Mouse (Mus musculus): ENCODE measurements around the gene Inpp4a. TPM values are rescaled to one million over a fixed set of nuclear protein-coding genes. Genes with fewer than 3 reads are reported as not detected.

The Inpp4a gene
- 100 to 1,000 TPM; 170 to 584 (median 327) TPM for total RNA-seq (2018; cell fraction: chromatin; rRNA removed)
- 10 to 100 TPM; 28.2 to 79.3 (median 60.4) TPM for total RNA-seq (2018; cell fraction: cytosol; rRNA removed)
- total RNA-seq (2018; cell fraction: nucleus; rRNA removed): 100 to 1,000 TPM in 24 of 26 experiments, 10 to 100 TPM in 2; 95.2 to 376 (median 172) TPM
- 13.9 to 36.0 TPM (median 22.9 TPM) in 3 replicates for polyA plus RNA-seq (2018)

DNA sequence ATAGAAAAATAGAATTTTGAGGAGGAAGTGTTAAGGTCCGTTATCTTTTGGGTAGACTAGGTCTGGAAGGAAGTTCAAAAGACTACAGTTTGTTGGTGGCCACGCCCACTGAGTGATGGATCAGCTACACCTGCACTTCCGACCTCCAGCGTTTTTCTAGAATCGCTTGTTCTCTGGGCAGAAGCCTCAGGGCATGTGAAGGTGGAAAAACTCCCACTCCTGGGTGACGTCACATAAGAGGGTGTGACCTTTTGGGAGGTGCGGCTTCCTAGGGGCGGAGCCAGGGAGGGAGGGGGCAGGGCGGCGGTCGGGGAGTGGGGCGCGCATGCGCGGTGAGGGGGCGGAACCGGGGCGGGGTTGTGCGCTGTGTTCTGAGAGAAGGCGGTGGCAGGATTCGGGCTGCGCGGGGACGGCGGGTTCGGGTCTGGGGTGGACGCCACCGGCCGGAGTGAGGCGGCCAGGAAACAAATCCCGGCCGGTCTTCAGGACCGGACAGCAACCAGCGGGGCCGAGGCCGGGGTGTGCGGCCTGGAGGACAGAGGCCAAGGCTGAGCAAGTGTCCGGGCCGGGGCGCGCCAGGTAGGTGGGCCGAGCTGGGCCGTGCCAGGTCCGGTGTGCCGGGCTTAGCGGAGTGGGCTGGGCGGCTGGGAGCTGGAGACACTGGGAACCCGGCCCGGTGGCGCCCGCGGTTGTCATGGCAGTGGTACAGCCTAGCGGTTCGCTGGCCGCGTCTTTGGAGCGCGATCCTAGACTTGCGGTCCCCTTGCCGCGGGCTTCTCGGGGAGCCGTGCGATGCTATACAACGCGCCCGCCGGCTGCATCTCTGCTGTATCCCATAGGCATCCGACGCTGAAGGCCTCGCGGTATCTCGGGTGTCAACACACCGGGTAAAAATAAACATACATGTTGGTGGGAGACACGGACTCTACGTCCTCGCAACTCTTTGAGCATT, at the start of gene Inpp4a:
Inpp4a (plus strand) TSS at position 326 of the 952 bp plus-strand sequence.
- H3K36me3 ChIP-seq (ENCODE audit: inconsistent target): no peaks in the 10 kb centered on the region
- H3K4me3 ChIP-seq (ENCODE audit: inconsistent target): peak within 1 kb of the TSS; percentile 74
- under 1% methylated on average over 74 of the region's 77 CpGs for WGBS (ENCODE audit: missing documents)
- H3K79me2 ChIP-seq (ENCODE audit: inconsistent target): peaks cover 48% of the 10 kb centered on the region
- peak within 1 kb of the TSS; percentile 71 for H3K27ac ChIP-seq

- H3K36me3 ChIP-seq (ENCODE audit: inconsistent target): no peaks in the 10 kb centered on the region
- no peaks in the 10 kb centered on the region for H3K79me2 ChIP-seq (ENCODE audit: inconsistent target)
- 39% methylated on average over 5 of the region's 5 CpGs for WGBS (ENCODE audit: missing documents)
- no peak overlapping the region for H3K27ac ChIP-seq
- no peak overlapping the region for H3K4me3 ChIP-seq (ENCODE audit: inconsistent target)
Measured at GRCm38 (mm10) chr1:37250643-37251310, 48.9 kb upstream of the Inpp4a start.

GRCm38 (mm10) chr1:37258443-37258842, 41.2 kb upstream of the Inpp4a start:
- Histone ChIP-seq H3K79me2 (ENCODE audit: inconsistent target) (no peaks in the 10 kb centered on the region), H3K27ac (no peak overlapping the region), H3K4me3 (ENCODE audit: inconsistent target) (no peak overlapping the region), H3K36me3 (ENCODE audit: inconsistent target) (no peaks in the 10 kb centered on the region)
- 95% methylated on average over 2 of the region's 2 CpGs for WGBS (ENCODE audit: missing documents)

- no peak overlapping the region for H3K27ac ChIP-seq
- H3K36me3 ChIP-seq (ENCODE audit: inconsistent target): no peaks in the 10 kb centered on the region
- H3K4me3 ChIP-seq (ENCODE audit: inconsistent target): no peak overlapping the region
- WGBS (ENCODE audit: missing documents): 5% methylated on average over 7 of the region's 7 CpGs
- H3K79me2 ChIP-seq (ENCODE audit: inconsistent target): no peaks in the 10 kb centered on the region
Measured at GRCm38 (mm10) chr1:37272464-37272863, 27.2 kb upstream of the Inpp4a start.

GRCm38 (mm10) chr1:37286556-37286955, 13.1 kb upstream of the Inpp4a start:
- Histone ChIP-seq H3K27ac (no peak overlapping the region), H3K79me2 (ENCODE audit: inconsistent target) (no peaks in the 10 kb centered on the region), H3K4me3 (ENCODE audit: inconsistent target) (no peak overlapping the region), H3K36me3 (ENCODE audit: inconsistent target) (no peaks in the 10 kb centered on the region)
- WGBS (ENCODE audit: missing documents): 63% methylated on average over 7 of the region's 7 CpGs

DNA sequence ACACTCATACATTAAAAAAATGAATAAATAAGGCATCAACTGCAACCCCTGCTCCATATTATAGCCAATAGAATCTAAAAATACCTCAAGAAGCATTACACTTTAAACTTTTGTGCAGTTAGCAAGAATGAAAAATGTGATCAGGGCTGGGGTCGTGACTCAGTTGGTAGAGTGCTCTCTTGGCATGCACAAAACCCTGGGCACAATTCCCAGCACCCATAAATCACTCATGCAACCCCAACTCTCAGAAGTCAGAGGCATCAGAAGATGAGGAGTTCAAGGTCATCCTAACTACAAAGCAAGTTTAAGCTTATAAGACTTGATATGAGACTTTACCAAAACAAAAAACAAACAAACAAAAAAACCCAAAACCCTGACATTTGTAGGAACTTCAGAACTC, 11.9 kb upstream of the Inpp4a start:
- WGBS (ENCODE audit: missing documents): 71% methylated on average over 1 of the region's 1 CpGs
- H3K36me3 ChIP-seq (ENCODE audit: inconsistent target): no peaks in the 10 kb centered on the region
- no peaks in the 10 kb centered on the region for H3K79me2 ChIP-seq (ENCODE audit: inconsistent target)

DNA sequence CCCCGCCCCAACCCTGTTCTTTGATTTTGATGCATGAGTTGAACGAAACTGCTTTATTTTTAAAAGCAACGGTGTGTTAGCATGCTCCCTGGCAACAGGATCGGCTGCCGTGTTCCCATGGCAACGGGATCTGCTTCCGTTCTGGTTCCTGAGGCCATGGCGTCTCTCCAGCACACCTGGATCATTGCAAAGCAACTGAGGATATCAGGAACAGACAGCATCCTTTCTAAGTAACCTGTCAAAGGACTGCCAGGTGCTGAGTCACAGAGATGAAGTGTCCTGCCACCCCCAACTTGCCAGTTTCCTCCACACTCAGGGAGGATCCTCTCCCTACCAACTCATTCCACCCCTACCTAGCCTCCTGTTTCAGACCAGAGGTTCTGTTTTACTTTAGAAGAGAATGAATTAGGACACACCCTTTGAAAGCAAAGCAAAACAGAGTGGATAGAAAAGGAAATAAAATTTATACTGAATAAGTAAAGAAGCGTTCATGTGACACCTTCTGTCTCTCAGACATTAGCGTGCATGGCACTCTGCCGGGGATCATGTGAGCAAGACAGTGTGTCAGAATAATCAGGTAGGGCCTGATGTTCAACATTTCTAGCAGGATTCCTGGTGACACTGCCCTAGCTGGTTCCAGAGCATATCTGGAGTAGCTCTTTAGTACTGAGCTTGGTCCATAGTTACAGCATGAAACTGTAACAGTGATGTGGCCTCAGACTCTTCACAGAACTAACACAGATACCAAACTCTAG, 11.3 kb upstream of the Inpp4a start:
- no peak overlapping the region for H3K4me3 ChIP-seq (ENCODE audit: inconsistent target)
- no peaks in the 10 kb centered on the region for H3K36me3 ChIP-seq (ENCODE audit: inconsistent target)
- H3K79me2 ChIP-seq (ENCODE audit: inconsistent target): no peaks in the 10 kb centered on the region
- 90% methylated on average over 9 of the region's 11 CpGs for WGBS (ENCODE audit: missing documents)
- no peak overlapping the region for H3K27ac ChIP-seq

More for the DNA sequence above, 11.9 kb upstream of the Inpp4a start:
- no peak overlapping the region for H3K4me3 ChIP-seq (ENCODE audit: inconsistent target)
- no peak overlapping the region for H3K27ac ChIP-seq

DNA sequence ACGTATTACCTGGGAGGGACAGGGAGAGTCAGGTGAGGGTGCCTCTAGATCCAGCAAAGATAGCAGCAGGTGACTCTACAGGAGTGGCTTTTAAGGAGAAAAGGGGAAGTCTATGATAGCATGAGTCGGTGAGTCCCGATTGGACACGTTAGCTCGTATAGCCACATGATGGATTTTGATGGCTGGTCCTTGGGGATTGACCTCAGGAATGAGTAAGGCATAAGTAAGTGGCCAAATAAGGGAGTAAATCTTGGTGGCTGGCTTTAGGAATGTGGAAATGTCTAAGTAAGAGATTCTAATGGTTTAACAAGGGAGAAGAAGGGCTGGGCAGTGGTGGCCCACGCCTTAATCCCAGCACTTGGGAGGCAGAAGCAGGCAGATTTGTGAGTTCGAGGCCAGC, 10.7 kb upstream of the Inpp4a start:
- Histone ChIP-seq H3K4me3 (ENCODE audit: inconsistent target) (no peak overlapping the region), H3K79me2 (ENCODE audit: inconsistent target) (no peaks in the 10 kb centered on the region), H3K27ac (no peak overlapping the region), H3K36me3 (ENCODE audit: inconsistent target) (no peaks in the 10 kb centered on the region)
- 81% methylated on average over 7 of the region's 7 CpGs for WGBS (ENCODE audit: missing documents)

DNA sequence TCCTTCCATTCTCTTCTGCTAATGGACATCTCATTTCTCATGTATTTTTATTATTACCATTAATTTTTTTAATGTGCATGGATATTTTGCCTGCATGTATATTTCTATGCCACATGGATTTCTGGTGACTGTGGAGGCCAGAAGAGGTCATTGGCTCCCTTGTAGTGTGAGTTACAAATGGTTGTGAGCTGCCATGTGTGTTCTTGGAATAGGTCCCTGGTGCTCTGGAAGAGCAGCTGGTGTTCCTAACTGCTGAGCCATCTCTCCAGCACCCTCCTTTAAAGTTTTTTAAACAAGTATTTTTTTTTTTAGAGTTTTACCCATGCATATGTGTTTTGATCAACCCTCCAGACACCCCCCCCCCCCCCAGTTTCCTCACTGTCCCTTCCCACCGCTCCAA, 3.3 kb upstream of the Inpp4a start:
- Histone ChIP-seq H3K4me3 (ENCODE audit: inconsistent target) (no peak overlapping the region), H3K27ac (no peak overlapping the region), H3K79me2 (ENCODE audit: inconsistent target) (peaks cover 14% of the 10 kb centered on the region), H3K36me3 (ENCODE audit: inconsistent target) (no peaks in the 10 kb centered on the region)
- 80% methylated on average over 1 of the region's 1 CpGs for WGBS (ENCODE audit: missing documents)

DNA sequence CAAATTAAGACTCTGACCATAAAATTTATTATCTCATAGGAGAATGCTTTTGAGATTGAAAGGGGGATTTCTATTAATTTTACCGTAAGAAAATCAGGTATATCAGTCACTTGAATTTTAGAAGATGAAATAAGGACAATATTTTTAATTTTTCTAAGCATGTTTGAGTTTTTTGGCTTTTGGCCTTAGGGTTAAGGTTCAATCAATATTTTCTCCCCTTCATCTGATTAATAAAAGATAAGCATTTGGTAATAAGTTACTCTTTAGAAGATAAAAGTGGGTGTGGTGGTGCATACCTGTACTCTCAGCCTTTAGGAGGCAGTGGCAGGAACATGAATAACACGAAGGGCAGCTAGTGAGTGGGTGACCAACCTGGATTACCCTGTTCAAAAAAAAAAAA, 761 bp upstream of the Inpp4a start:
- WGBS (ENCODE audit: missing documents): 88% methylated on average over 2 of the region's 2 CpGs
- Histone ChIP-seq H3K4me3 (ENCODE audit: inconsistent target) (no peak overlapping the region), H3K36me3 (ENCODE audit: inconsistent target) (no peaks in the 10 kb centered on the region), H3K27ac (no peak overlapping the region), H3K79me2 (ENCODE audit: inconsistent target) (peaks cover 39% of the 10 kb centered on the region)

DNA sequence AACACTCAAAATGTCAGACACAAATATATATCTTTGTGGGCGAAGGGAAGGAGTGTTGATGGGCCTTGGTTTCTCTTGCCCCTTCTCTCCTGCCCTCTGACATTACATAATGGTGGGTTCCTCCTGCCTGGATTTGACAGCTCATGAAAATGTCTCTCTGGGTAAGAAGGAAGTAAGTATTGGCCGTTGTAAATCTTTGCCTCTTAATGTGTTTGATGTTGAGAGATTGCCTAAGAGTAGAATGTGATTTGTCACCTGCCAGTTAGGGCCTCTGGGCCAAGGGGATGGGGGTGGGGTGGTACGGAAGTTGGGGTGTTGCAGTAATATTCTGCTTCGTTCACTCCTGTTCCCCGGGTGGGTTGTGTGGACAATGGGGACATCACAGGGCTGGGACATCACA, 985 bp downstream of the Inpp4a start:
- peaks cover 56% of the 10 kb centered on the region for H3K79me2 ChIP-seq (ENCODE audit: inconsistent target)
- H3K27ac ChIP-seq: peak overlapping the region; percentile 71
- peak overlapping the region; percentile 74 for H3K4me3 ChIP-seq (ENCODE audit: inconsistent target)
- whole genome bisulfite sequencing (ENCODE audit: missing documents): 0% methylated on average over 4 of the region's 5 CpGs
- H3K36me3 ChIP-seq (ENCODE audit: inconsistent target): no peaks in the 10 kb centered on the region

GRCm38 (mm10) chr1:37302801-37303200, 3.1 kb downstream of the Inpp4a start:
- H3K27ac ChIP-seq: no peak overlapping the region
- WGBS (ENCODE audit: missing documents): 87% methylated on average over 3 of the region's 3 CpGs
- no peak overlapping the region for H3K4me3 ChIP-seq (ENCODE audit: inconsistent target)
- peaks cover 78% of the 10 kb centered on the region for H3K79me2 ChIP-seq (ENCODE audit: inconsistent target)
- no peaks in the 10 kb centered on the region for H3K36me3 ChIP-seq (ENCODE audit: inconsistent target)

GRCm38 (mm10) chr1:37305691-37306287, 6.1 kb downstream of the Inpp4a start:
- Histone ChIP-seq H3K36me3 (ENCODE audit: inconsistent target) (no peaks in the 10 kb centered on the region), H3K27ac (no peak overlapping the region), H3K79me2 (ENCODE audit: inconsistent target) (peaks cover 100% of the 10 kb centered on the region), H3K4me3 (ENCODE audit: inconsistent target) (no peak overlapping the region)
- 84% methylated on average over 9 of the region's 9 CpGs for WGBS (ENCODE audit: missing documents)

- H3K36me3 ChIP-seq (ENCODE audit: inconsistent target): no peaks in the 10 kb centered on the region
- H3K79me2 ChIP-seq (ENCODE audit: inconsistent target): peaks cover 100% of the 10 kb centered on the region
- 67% methylated on average over 2 of the region's 2 CpGs for WGBS (ENCODE audit: missing documents)
- H3K27ac ChIP-seq: peak overlapping the region; percentile 60
- H3K4me3 ChIP-seq (ENCODE audit: inconsistent target): no peak overlapping the region
Measured at GRCm38 (mm10) chr1:37307586-37307985, 7.9 kb downstream of the Inpp4a start.

Measured in macrophage (primary cell).